Mouse (Mus musculus): ENCODE results near the gene Retreg1. TPM values are rescaled to one million over a fixed set of nuclear protein-coding genes. Genes with fewer than 3 reads are reported as not detected.

The Retreg1 gene
- polyA plus RNA-seq, 1 experiment, result not detected

GRCm38 (mm10) chr15:25821981-25822380, 21.0 kb upstream of the Retreg1 start:
- Histone ChIP-seq H3K4me1 (ENCODE audit: control insufficient read depth, insufficient read depth, low read length) (peaks cover 2% of the 10 kb centered on the region; the same call in 1 of the 2 replicates), H3K27ac (ENCODE audit: insufficient read depth, low read depth, low read length) (no peak overlapping the region), H3K4me3 (ENCODE audit: insufficient read depth, low read depth, low read length) (no peak overlapping the region)
- TF ChIP-seq POLR2A (IDR thresholded peaks at IDR 0.05; ENCODE audit: insufficient read depth, low read depth, low read length), result no peak
- no peak for TF ChIP-seq CTCF (IDR thresholded peaks at IDR 0.05; ENCODE audit: insufficient read depth, low read depth, low read length)

- no peak overlapping the region for H3K4me3 ChIP-seq (ENCODE audit: insufficient read depth, low read depth, low read length)
- TF ChIP-seq CTCF (IDR thresholded peaks at IDR 0.05; ENCODE audit: insufficient read depth, low read depth, low read length), result no peak
- TF ChIP-seq POLR2A (IDR thresholded peaks at IDR 0.05; ENCODE audit: insufficient read depth, low read depth, low read length), result no peak
- no peak overlapping the region for H3K27ac ChIP-seq (ENCODE audit: insufficient read depth, low read depth, low read length)
- peaks cover 2% of the 10 kb centered on the region for H3K4me1 ChIP-seq (ENCODE audit: control insufficient read depth, insufficient read depth, low read length)
- 68% methylated on average over 3 of the region's 3 CpGs for WGBS
Measured at GRCm38 (mm10) chr15:25822656-25823055, 20.3 kb upstream of the Retreg1 start.

GRCm38 (mm10) chr15:25826531-25826961, 16.4 kb upstream of the Retreg1 start:
- TF ChIP-seq CTCF (IDR thresholded peaks at IDR 0.05; ENCODE audit: insufficient read depth, low read depth, low read length), result no peak
- WGBS, result 66% methylated on average over 8 of the region's 8 CpGs
- peaks cover 2% of the 10 kb centered on the region for H3K4me1 ChIP-seq (ENCODE audit: control insufficient read depth, insufficient read depth, low read length)
- no peak overlapping the region for H3K27ac ChIP-seq (ENCODE audit: insufficient read depth, low read depth, low read length)
- no peak overlapping the region for H3K4me3 ChIP-seq (ENCODE audit: insufficient read depth, low read depth, low read length)

GRCm38 (mm10) chr15:25828464-25828863, 14.5 kb upstream of the Retreg1 start:
- TF ChIP-seq POLR2A (IDR thresholded peaks at IDR 0.05; ENCODE audit: insufficient read depth, low read depth, low read length), result no peak
- no peak for TF ChIP-seq CTCF (IDR thresholded peaks at IDR 0.05; ENCODE audit: insufficient read depth, low read depth, low read length)
- WGBS, result 80% methylated on average over 10 of the region's 10 CpGs
- Histone ChIP-seq H3K27ac (ENCODE audit: insufficient read depth, low read depth, low read length) (no peak overlapping the region), H3K4me3 (ENCODE audit: insufficient read depth, low read depth, low read length) (no peak overlapping the region), H3K4me1 (ENCODE audit: control insufficient read depth, insufficient read depth, low read length) (peaks cover 2% of the 10 kb centered on the region)

GRCm38 (mm10) chr15:25830426-25830825, 12.6 kb upstream of the Retreg1 start:
- 87% methylated on average over 2 of the region's 2 CpGs for WGBS
- TF ChIP-seq POLR2A (IDR thresholded peaks at IDR 0.05; ENCODE audit: insufficient read depth, low read depth, low read length) (no peak), CTCF (IDR thresholded peaks at IDR 0.05; ENCODE audit: insufficient read depth, low read depth, low read length) (no peak)
- Histone ChIP-seq H3K4me1 (ENCODE audit: control insufficient read depth, insufficient read depth, low read length) (peaks cover 2% of the 10 kb centered on the region), H3K27ac (ENCODE audit: insufficient read depth, low read depth, low read length) (no peak overlapping the region), H3K4me3 (ENCODE audit: insufficient read depth, low read depth, low read length) (no peak overlapping the region)

GRCm38 (mm10) chr15:25834282-25834681, 8.7 kb upstream of the Retreg1 start:
- H3K4me3 ChIP-seq (ENCODE audit: insufficient read depth, low read depth, low read length), result no peak overlapping the region
- WGBS, result 92% methylated on average over 2 of the region's 2 CpGs
- H3K27ac ChIP-seq (ENCODE audit: insufficient read depth, low read depth, low read length), result no peak overlapping the region
- no peaks in the 10 kb centered on the region for H3K4me1 ChIP-seq (ENCODE audit: control insufficient read depth, insufficient read depth, low read length)
- TF ChIP-seq POLR2A (IDR thresholded peaks at IDR 0.05; ENCODE audit: insufficient read depth, low read depth, low read length) (no peak), CTCF (IDR thresholded peaks at IDR 0.05; ENCODE audit: insufficient read depth, low read depth, low read length) (no peak)

GRCm38 (mm10) chr15:25834920-25835674, 7.9 kb upstream of the Retreg1 start:
- Histone ChIP-seq H3K4me3 (ENCODE audit: insufficient read depth, low read depth, low read length) (no peak overlapping the region), H3K27ac (ENCODE audit: insufficient read depth, low read depth, low read length) (no peak overlapping the region), H3K4me1 (ENCODE audit: control insufficient read depth, insufficient read depth, low read length) (no peaks in the 10 kb centered on the region)
- TF ChIP-seq CTCF (IDR thresholded peaks at IDR 0.05; ENCODE audit: insufficient read depth, low read depth, low read length) (no peak), POLR2A (IDR thresholded peaks at IDR 0.05; ENCODE audit: insufficient read depth, low read depth, low read length) (no peak)
- WGBS, result 92% methylated on average over 17 of the region's 17 CpGs

GRCm38 (mm10) chr15:25842462-25843085, 406 bp upstream of the Retreg1 start:
- peak overlapping the region; percentile 96 for H3K4me3 ChIP-seq (ENCODE audit: insufficient read depth, low read depth, low read length)
- no peak for TF ChIP-seq CTCF (IDR thresholded peaks at IDR 0.05; ENCODE audit: insufficient read depth, low read depth, low read length)
- TF ChIP-seq POLR2A (IDR thresholded peaks at IDR 0.05; ENCODE audit: insufficient read depth, low read depth, low read length), result no peak
- 22% methylated on average over 16 of the region's 16 CpGs for WGBS
- H3K4me1 ChIP-seq (ENCODE audit: control insufficient read depth, insufficient read depth, low read length), result 0 out of 2 replicates have a peak, but pooled peaks cover 3% of the 10 kb centered on the region
- 0 out of 2 replicates have a peak overlapping the region, but pooled peaks have one; percentile 11 for H3K27ac ChIP-seq (ENCODE audit: insufficient read depth, low read depth, low read length)

- Histone ChIP-seq H3K4me1 (ENCODE audit: control insufficient read depth, insufficient read depth, low read length) (0 out of 2 replicates have a peak, but pooled peaks cover 3% of the 10 kb centered on the region), H3K27ac (ENCODE audit: insufficient read depth, low read depth, low read length) (no peak overlapping the region), H3K4me3 (ENCODE audit: insufficient read depth, low read depth, low read length) (peak overlapping the region; percentile 96)
- TF ChIP-seq CTCF (IDR thresholded peaks at IDR 0.05; ENCODE audit: insufficient read depth, low read depth, low read length) (no peak), POLR2A (IDR thresholded peaks at IDR 0.05; ENCODE audit: insufficient read depth, low read depth, low read length) (no peak)
- 12% methylated on average over 11 of the region's 11 CpGs for WGBS
Measured at GRCm38 (mm10) chr15:25844013-25844570, 1.1 kb downstream of the Retreg1 start.

Data from olfactory bulb, adult 2 months (tissue).